Mouse (Mus musculus) embryonic facial prominence, embryonic 13.5 days (tissue): ENCODE data around the gene Pus1. TPM values are rescaled to one million over a fixed set of nuclear protein-coding genes. Genes with fewer than 3 reads are reported as not detected.
"Not testable (repeated sequence)": the region's sequence is repeated elsewhere in the genome, so short reads cannot be mapped to it uniquely, and the experiment has no call there.

ENCODE experiments used
- ATAC-seq: fragments of 200-750 bp; cut with Nextera tagmentation; 2 replicates; pipeline ENCODE4 v1.8.0; 2017; ENCODE audit warnings: low read depth; ENCODE audit not compliant: insufficient number of reproducible peaks, insufficient read depth, low FRiP score, low TSS enrichment
- H3K27ac ChIP-seq: fragments of 300-500 bp; sonication (generic); 2 replicates; pipeline ENCODE4 v1.5.1; 2015; ENCODE audit warnings: moderate library complexity, mild to moderate bottlenecking, inconsistent platforms
- H3K27me3 ChIP-seq: fragments of 300-500 bp; sonication (generic); 2 replicates; pipeline ENCODE4 v1.6.1; 2015; ENCODE audit warnings: mild to moderate bottlenecking, inconsistent platforms
- H3K36me3 ChIP-seq: fragments of 300-500 bp; sonication (generic); 2 replicates; pipeline ENCODE4 v1.6.1; 2015; ENCODE audit warnings: mild to moderate bottlenecking, inconsistent platforms
- H3K4me1 ChIP-seq: fragments of 300-500 bp; sonication (generic); 2 replicates; pipeline ENCODE4 v1.6.1; 2015; ENCODE audit warnings: inconsistent platforms
- H3K4me2 ChIP-seq: fragments of 300-500 bp; sonication (generic); 2 replicates; pipeline ENCODE4 v1.6.1; 2015; ENCODE audit warnings: moderate library complexity, mild to moderate bottlenecking, inconsistent platforms
- H3K4me3 ChIP-seq: fragments of 300-500 bp; sonication (generic); 2 replicates; pipeline ENCODE4 v1.5.1; 2015; ENCODE audit warnings: mild to moderate bottlenecking, inconsistent platforms
- H3K9ac ChIP-seq: fragments of 300-500 bp; sonication (generic); 2 replicates; pipeline ENCODE4 v1.6.1; 2015; ENCODE audit warnings: mild to moderate bottlenecking, inconsistent platforms
- H3K9me3 ChIP-seq: fragments of 300-500 bp; sonication (generic); 2 replicates; pipeline ENCODE4 v1.6.1; 2016; ENCODE audit warnings: inconsistent platforms
- WGBS: fragments of 180-500 bp; shearing (Covaris S2); methylation state at CpG from one replicate; pipeline ENCODE4 v1.1.7; 2015; ENCODE audit warnings: mixed read lengths; 5-methylcytosine and 5-hydroxymethylcytosine counted together
- polyA plus RNA-seq: library from polyadenylated mRNA; unstranded; fragments of >200 nt; fragmentation: Nextera tagmentation; extraction: Ambion mirVana; gene quantifications from 2 replicates; pipeline ENCODE4 v1.2.1, GENCODE M21; 2015

Pus1 gene
- polyA plus RNA-seq, 1 experiment from 2014 or later = 32.4 TPM

- ATAC-seq = no peak
- Histone ChIP-seq H3K27ac (no peak overlapping the region), H3K27me3 (no peaks in the 10 kb centered on the region), H3K4me1 (peaks cover 25% of the 10 kb centered on the region), H3K36me3 (peaks cover 43% of the 10 kb centered on the region), H3K4me2 (peak overlapping the region; percentile 87), H3K9me3 (no peaks in the 10 kb centered on the region), H3K9ac (peak overlapping the region; percentile 88), H3K4me3 (peak overlapping the region; percentile 78)
- 20% methylated on average over 15 of the region's 15 CpGs for WGBS
Measured at GRCm38 (mm10) chr5:110779276-110779997, 1.0 kb downstream of the Pus1 start.

- H3K36me3 ChIP-seq = peaks cover 51% of the 10 kb centered on the region
- H3K27ac ChIP-seq = no peak overlapping the region
- H3K4me2 ChIP-seq = no peak overlapping the region
- no peaks in the 10 kb centered on the region for H3K27me3 ChIP-seq
- H3K4me3 ChIP-seq = no peak overlapping the region
- no peak overlapping the region for H3K9ac ChIP-seq
- WGBS = 87% methylated on average over 12 of the region's 12 CpGs
- H3K9me3 ChIP-seq = no peaks in the 10 kb centered on the region
- no peak for ATAC-seq
- H3K4me1 ChIP-seq = peaks cover 25% of the 10 kb centered on the region
Measured at GRCm38 (mm10) chr5:110778263-110778662, 2.2 kb downstream of the Pus1 start.

- H3K9me3 ChIP-seq = no peaks in the 10 kb centered on the region
- 86% methylated on average over 2 of the region's 2 CpGs for WGBS
Measured at GRCm38 (mm10) chr5:110776141-110776540, 4.3 kb downstream of the Pus1 start.

GRCm38 (mm10) chr5:110774511-110774910 lies 5.9 kb downstream of the Pus1 start:
- H3K9ac ChIP-seq = no peak overlapping the region
- H3K4me2 ChIP-seq = no peak overlapping the region
- H3K36me3 ChIP-seq = peaks cover 60% of the 10 kb centered on the region
- no peak overlapping the region for H3K4me3 ChIP-seq
- 94% methylated on average over 11 of the region's 11 CpGs for WGBS
- H3K9me3 ChIP-seq = no peaks in the 10 kb centered on the region
- no peaks in the 10 kb centered on the region for H3K27me3 ChIP-seq
- H3K27ac ChIP-seq = no peak overlapping the region
- ATAC-seq = no peak
- H3K4me1 ChIP-seq = peaks cover 8% of the 10 kb centered on the region

More at GRCm38 (mm10) chr5:110776141-110776540, 4.3 kb downstream of the Pus1 start:
- H3K36me3 ChIP-seq = peaks cover 60% of the 10 kb centered on the region
- H3K4me3 ChIP-seq = no peak overlapping the region
- no peak overlapping the region for H3K9ac ChIP-seq
- ATAC-seq = no peak
- no peak overlapping the region for H3K27ac ChIP-seq
- no peaks in the 10 kb centered on the region for H3K27me3 ChIP-seq
- H3K4me2 ChIP-seq = no peak overlapping the region
- H3K4me1 ChIP-seq = peaks cover 18% of the 10 kb centered on the region

GRCm38 (mm10) chr5:110772945-110773344 lies 7.5 kb downstream of the Pus1 start:
- Histone ChIP-seq H3K4me1 (peaks cover 16% of the 10 kb centered on the region), H3K36me3 (peaks cover 51% of the 10 kb centered on the region)
- not testable (repeated sequence) for H3K9me3 ChIP-seq, H3K4me2 ChIP-seq, H3K4me3 ChIP-seq, H3K9ac ChIP-seq, H3K27ac ChIP-seq, ATAC-seq, H3K27me3 ChIP-seq
- WGBS = 88% methylated on average over 10 of the region's 10 CpGs

GRCm38 (mm10) chr5:110770448-110771158 lies 9.9 kb downstream of the Pus1 start, which contains the start of gene Ep400:
TSS of gene Ep400 (minus strand) at chr5:110770717.
- no peaks in the 10 kb centered on the region for H3K9me3 ChIP-seq
- WGBS = under 1% methylated on average over 83 of the region's 83 CpGs
- H3K27ac ChIP-seq = peak within 1 kb of the TSS; percentile 96
- H3K4me2 ChIP-seq = peak within 1 kb of the TSS; percentile 73
- peaks cover 18% of the 10 kb centered on the region for H3K4me1 ChIP-seq
- peak; percentile 98 for ATAC-seq
- peak within 1 kb of the TSS; percentile 96 for H3K9ac ChIP-seq
- H3K36me3 ChIP-seq = peaks cover 32% of the 10 kb centered on the region
- H3K4me3 ChIP-seq = peak within 1 kb of the TSS; percentile 95
- H3K27me3 ChIP-seq = no peaks in the 10 kb centered on the region

- H3K27ac ChIP-seq = peak overlapping the region; percentile 96
- H3K27me3 ChIP-seq = no peaks in the 10 kb centered on the region
- peak overlapping the region; percentile 73 for H3K4me2 ChIP-seq
- peaks cover 27% of the 10 kb centered on the region for H3K36me3 ChIP-seq
- no peak for ATAC-seq
- peak overlapping the region; percentile 95 for H3K4me3 ChIP-seq
- peaks cover 18% of the 10 kb centered on the region for H3K4me1 ChIP-seq
- H3K9ac ChIP-seq = peak overlapping the region; percentile 96
- no peaks in the 10 kb centered on the region for H3K9me3 ChIP-seq
- under 1% methylated on average over 47 of the region's 58 CpGs for WGBS
Measured at GRCm38 (mm10) chr5:110770031-110770445, 10.4 kb downstream of the Pus1 start.

- Histone ChIP-seq H3K9me3 (no peaks in the 10 kb centered on the region), H3K9ac (peak overlapping the region; percentile 96), H3K4me2 (peak overlapping the region; percentile 73), H3K27ac (no peak overlapping the region), H3K4me3 (peak overlapping the region; percentile 95), H3K27me3 (no peaks in the 10 kb centered on the region), H3K4me1 (peaks cover 18% of the 10 kb centered on the region), H3K36me3 (peaks cover 19% of the 10 kb centered on the region)
- no peak for ATAC-seq
- WGBS = 52% methylated on average over 4 of the region's 4 CpGs
Measured at GRCm38 (mm10) chr5:110769272-110769671, 11.2 kb downstream of the Pus1 start.

- Histone ChIP-seq H3K9ac (no peak overlapping the region), H3K36me3 (no peaks in the 10 kb centered on the region), H3K4me2 (no peak overlapping the region), H3K9me3 (no peaks in the 10 kb centered on the region), H3K4me3 (no peak overlapping the region), H3K27ac (no peak overlapping the region), H3K4me1 (peaks cover 11% of the 10 kb centered on the region), H3K27me3 (no peaks in the 10 kb centered on the region)
- ATAC-seq = no peak
- WGBS = 92% methylated on average over 8 of the region's 8 CpGs
Measured at GRCm38 (mm10) chr5:110763890-110764289, 16.6 kb downstream of the Pus1 start.

GRCm38 (mm10) chr5:110745021-110745420 lies 35.4 kb downstream of the Pus1 start:
- no peak overlapping the region for H3K27ac ChIP-seq
- no peak overlapping the region for H3K9ac ChIP-seq
- H3K36me3 ChIP-seq = peaks cover 28% of the 10 kb centered on the region
- H3K9me3 ChIP-seq = no peaks in the 10 kb centered on the region
- no peak overlapping the region for H3K4me2 ChIP-seq
- 86% methylated on average over 1 of the region's 1 CpGs for WGBS
- H3K27me3 ChIP-seq = no peaks in the 10 kb centered on the region
- no peaks in the 10 kb centered on the region for H3K4me1 ChIP-seq
- no peak overlapping the region for H3K4me3 ChIP-seq
- no peak for ATAC-seq

GRCm38 (mm10) chr5:110739496-110740275 lies 40.8 kb downstream of the Pus1 start:
- Histone ChIP-seq H3K27ac (no peak overlapping the region), H3K4me1 (no peaks in the 10 kb centered on the region), H3K9me3 (no peaks in the 10 kb centered on the region), H3K36me3 (peaks cover 59% of the 10 kb centered on the region), H3K27me3 (no peaks in the 10 kb centered on the region), H3K4me2 (no peak overlapping the region), H3K4me3 (no peak overlapping the region), H3K9ac (no peak overlapping the region)
- 90% methylated on average over 7 of the region's 7 CpGs for WGBS
- ATAC-seq = no peak
